Mouse (Mus musculus): ENCODE measurements around the gene Snx33.
"Not testable (repeated sequence)": the region's sequence is repeated elsewhere in the genome, so short reads cannot be mapped to it uniquely, and the experiment has no call there.

Snx33 gene

GRCm38 (mm10) chr9:56925291-56926024 lies 2.7 kb downstream of the Snx33 start:
- no peak for DNase-seq (ENCODE audit: low spot score in 2 of 2)

- no peak for DNase-seq (ENCODE audit: low spot score in 2 of 2)
These were observed 3.5 kb downstream of the Snx33 start for GRCm38 (mm10) chr9:56924651-56925027.

GRCm38 (mm10) chr9:56923841-56924650 lies 4.1 kb downstream of the Snx33 start:
- DNase-seq (ENCODE audit: low spot score in 2 of 2): no peak

GRCm38 (mm10) chr9:56922746-56923145 lies 5.4 kb downstream of the Snx33 start:
- no peak for DNase-seq (ENCODE audit: low spot score in 2 of 2)

GRCm38 (mm10) chr9:56918466-56918865 lies 9.7 kb downstream of the Snx33 start:
- DNase-seq (ENCODE audit: low spot score in 2 of 2): no peak

GRCm38 (mm10) chr9:56917131-56917530 lies 11.0 kb downstream of the Snx33 start:
- no peak for DNase-seq (ENCODE audit: low spot score in 2 of 2)

GRCm38 (mm10) chr9:56915695-56916410 lies 12.3 kb downstream of the Snx33 start:
- DNase-seq (ENCODE audit: low spot score in 2 of 2): no peak

GRCm38 (mm10) chr9:56915116-56915515 lies 13.1 kb downstream of the Snx33 start:
- DNase-seq (ENCODE audit: low spot score in 2 of 2): no peak

GRCm38 (mm10) chr9:56913991-56914390 lies 14.2 kb downstream of the Snx33 start:
- DNase-seq (ENCODE audit: low spot score in 2 of 2): no peak

- DNase-seq (ENCODE audit: low spot score in 2 of 2): no peak
These were observed 17.2 kb downstream of the Snx33 start for GRCm38 (mm10) chr9:56911017-56911416.

GRCm38 (mm10) chr9:56909991-56910390 lies 18.2 kb downstream of the Snx33 start:
- not testable (repeated sequence) for DNase-seq (ENCODE audit: low spot score in 2 of 2)

GRCm38 (mm10) chr9:56907549-56907948 lies 20.6 kb downstream of the Snx33 start:
- no peak for DNase-seq (ENCODE audit: low spot score in 2 of 2)

GRCm38 (mm10) chr9:56903662-56904061 lies 24.5 kb downstream of the Snx33 start:
- DNase-seq (ENCODE audit: low spot score in 2 of 2): no peak

- DNase-seq (ENCODE audit: low spot score in 2 of 2): no peak
These were observed 27.0 kb downstream of the Snx33 start for GRCm38 (mm10) chr9:56901187-56901586.

GRCm38 (mm10) chr9:56900571-56900970 lies 27.6 kb downstream of the Snx33 start:
- DNase-seq (ENCODE audit: low spot score in 2 of 2): no peak

GRCm38 (mm10) chr9:56900060-56900459 lies 28.1 kb downstream of the Snx33 start:
- no peak for DNase-seq (ENCODE audit: low spot score in 2 of 2)

- DNase-seq (ENCODE audit: low spot score in 2 of 2): no peak
These were observed 28.8 kb downstream of the Snx33 start for GRCm38 (mm10) chr9:56899409-56899808.

GRCm38 (mm10) chr9:56896779-56897178 lies 31.4 kb downstream of the Snx33 start:
- DNase-seq (ENCODE audit: low spot score in 2 of 2): no peak

GRCm38 (mm10) chr9:56894006-56894405 lies 34.2 kb downstream of the Snx33 start:
- peak in 1 of 2 experiments; percentile 33 for DNase-seq (ENCODE audit: low spot score in 2 of 2)

- DNase-seq (ENCODE audit: low spot score in 2 of 2): no peak
These were observed 34.9 kb downstream of the Snx33 start for GRCm38 (mm10) chr9:56893313-56893712.

- no peak for DNase-seq (ENCODE audit: low spot score in 2 of 2)
These were observed 36.1 kb downstream of the Snx33 start for GRCm38 (mm10) chr9:56892111-56892510.

- peak; percentile 27 to 60 for DNase-seq (ENCODE audit: low spot score in 2 of 2)
These were observed 36.6 kb downstream of the Snx33 start for GRCm38 (mm10) chr9:56891517-56892011.
